Mouse (Mus musculus) stomach, adult 2 months (tissue): Measurements from ENCODE around the gene Sspn. TPM values are rescaled to one million over a fixed set of nuclear protein-coding genes. Genes with fewer than 3 reads are reported as not detected.

Experiments used
- polyA plus RNA-seq: library from polyadenylated mRNA; depleted of rRNA; stranded (reverse); fragments of >200 nt; gene quantifications from 2 replicates; pipeline ENCODE4 v1.2.3, GENCODE M21; 2012; rRNA removed

Sspn gene
- 2.3 TPM in 2 replicates for polyA plus RNA-seq

DNA sequence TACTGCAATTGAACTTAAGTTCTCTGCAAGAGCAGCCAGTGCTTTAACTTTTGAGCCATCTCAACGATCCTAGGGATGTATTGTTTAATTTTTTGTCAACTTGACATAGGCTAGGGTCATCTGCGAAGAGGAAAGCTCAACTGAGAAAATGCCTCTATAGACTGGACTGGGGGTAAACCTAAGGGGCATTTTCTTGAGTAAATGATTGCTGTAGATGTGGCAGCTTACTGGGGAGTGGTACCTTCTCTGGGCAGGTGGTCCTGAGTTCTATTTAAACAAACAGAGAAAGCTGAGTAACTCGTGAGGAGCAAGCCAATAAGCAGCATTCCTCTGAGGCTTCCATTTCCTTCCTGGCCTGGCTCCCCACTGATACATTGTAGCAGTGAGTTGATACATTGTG lies at the start of gene Sspn:
Sspn (plus strand) TSS at position 301 of the 400 bp plus-strand sequence.

Other genes starting within 250 kb of the Sspn start
- 2.3 and 2.6 TPM in 2 replicates for gene Rassf8, start 184.9 kb upstream of the Sspn start, polyA plus RNA-seq
- gene Bhlhe41, start 66.1 kb upstream of the Sspn start, polyA plus RNA-seq, result 1.0 and 2.1 TPM in 2 replicates